Mouse (Mus musculus): ENCODE data around the gene Cmtm5. TPM values are rescaled to one million over a fixed set of nuclear protein-coding genes. Genes with fewer than 3 reads are reported as not detected.
A peak's percentile ranks its signal among the peaks of the same experiment; 100 is the strongest.
"Not testable (repeated sequence)": the region's sequence is repeated elsewhere in the genome, so short reads cannot be mapped to it uniquely, and the experiment has no call there.

Cmtm5 gene
- total and polyA plus RNA-seq, 2 experiments from 2014 or later, result 19.9 to 22.7 TPM

- H3K27ac ChIP-seq (ENCODE audit: low read depth, low read length), result no peak overlapping the region
- H3K9me3 ChIP-seq (ENCODE audit: low read length), result no peaks in the 10 kb centered on the region
- WGBS, result 78% methylated on average over 6 of the region's 6 CpGs
- H3K4me2 ChIP-seq (ENCODE audit: low read depth), result no peak overlapping the region
- DNase-seq (no peak), ATAC-seq (no peak)
- H3K27me3 ChIP-seq (ENCODE audit: insufficient read depth, low read length), result no peaks in the 10 kb centered on the region
- H3K4me1 ChIP-seq (ENCODE audit: insufficient read depth), result no peaks in the 10 kb centered on the region
- H3K36me3 ChIP-seq (ENCODE audit: insufficient read depth), result no peaks in the 10 kb centered on the region
- H3K9ac ChIP-seq, result no peak overlapping the region
- no peak for TF ChIP-seq CTCF (IDR thresholded peaks at IDR 0.05; ENCODE audit: low read depth)
- H3K4me3 ChIP-seq (ENCODE audit: low read depth, low read length), result no peak overlapping the region
Measured at GRCm38 (mm10) chr14:54965631-54966030, 29.6 kb downstream of the Cmtm5 start.

- Histone ChIP-seq H3K27ac (ENCODE audit: low read depth, low read length) (no peak within 1 kb of the TSS), H3K9me3 (ENCODE audit: low read length) (no peaks in the 10 kb centered on the region), H3K4me3 (ENCODE audit: low read depth, low read length) (no peak within 1 kb of the TSS), H3K9ac (no peak within 1 kb of the TSS), H3K4me2 (ENCODE audit: low read depth) (no peak within 1 kb of the TSS), H3K27me3 (ENCODE audit: insufficient read depth, low read length) (no peaks in the 10 kb centered on the region), H3K4me1 (ENCODE audit: insufficient read depth) (no peaks in the 10 kb centered on the region), H3K36me3 (ENCODE audit: insufficient read depth) (no peaks in the 10 kb centered on the region)
- 79% methylated on average over 7 of the region's 7 CpGs for WGBS
- DNase-seq (no peak), ATAC-seq (no peak)
- TF ChIP-seq CTCF (IDR thresholded peaks at IDR 0.05; ENCODE audit: low read depth), result no peak
Measured at GRCm38 (mm10) chr14:54966320-54966977, 30.4 kb downstream of the Cmtm5 start, which contains the start of gene Myh6. TSS of gene Myh6 (minus strand) at chr14:54966927.

- no peaks in the 10 kb centered on the region for H3K36me3 ChIP-seq (ENCODE audit: insufficient read depth)
- H3K27ac ChIP-seq (ENCODE audit: low read depth, low read length), result no peak overlapping the region
- no peaks in the 10 kb centered on the region for H3K27me3 ChIP-seq (ENCODE audit: insufficient read depth, low read length)
- no peaks in the 10 kb centered on the region for H3K4me1 ChIP-seq (ENCODE audit: insufficient read depth)
- no peak overlapping the region for H3K9ac ChIP-seq
- no peaks in the 10 kb centered on the region for H3K9me3 ChIP-seq (ENCODE audit: low read length)
- H3K4me3 ChIP-seq (ENCODE audit: low read depth, low read length), result no peak overlapping the region
- WGBS, result 96% methylated on average over 3 of the region's 3 CpGs
- DNase-seq (no peak), ATAC-seq (no peak)
- H3K4me2 ChIP-seq (ENCODE audit: low read depth), result no peak overlapping the region
- TF ChIP-seq CTCF (IDR thresholded peaks at IDR 0.05; ENCODE audit: low read depth), result no peak
Measured at GRCm38 (mm10) chr14:54967874-54968273, 31.8 kb downstream of the Cmtm5 start.

GRCm38 (mm10) chr14:54968344-54968743 lies 32.3 kb downstream of the Cmtm5 start:
- no peak overlapping the region for H3K27ac ChIP-seq (ENCODE audit: low read depth, low read length)
- no peak for TF ChIP-seq CTCF (IDR thresholded peaks at IDR 0.05; ENCODE audit: low read depth)
- no peaks in the 10 kb centered on the region for H3K36me3 ChIP-seq (ENCODE audit: insufficient read depth)
- H3K9me3 ChIP-seq (ENCODE audit: low read length), result no peaks in the 10 kb centered on the region
- ATAC-seq (no peak), DNase-seq (no peak)
- no peak overlapping the region for H3K4me2 ChIP-seq (ENCODE audit: low read depth)
- H3K27me3 ChIP-seq (ENCODE audit: insufficient read depth, low read length), result no peaks in the 10 kb centered on the region
- no peak overlapping the region for H3K4me3 ChIP-seq (ENCODE audit: low read depth, low read length)
- H3K4me1 ChIP-seq (ENCODE audit: insufficient read depth), result no peaks in the 10 kb centered on the region
- H3K9ac ChIP-seq, result no peak overlapping the region

- WGBS, result 94% methylated on average over 7 of the region's 11 CpGs
- H3K4me3 ChIP-seq (ENCODE audit: low read depth, low read length); H3K4me1 ChIP-seq (ENCODE audit: insufficient read depth); H3K4me2 ChIP-seq (ENCODE audit: low read depth); H3K9me3 ChIP-seq (ENCODE audit: low read length); DNase-seq; H3K9ac ChIP-seq; H3K27me3 ChIP-seq (ENCODE audit: insufficient read depth, low read length); H3K36me3 ChIP-seq (ENCODE audit: insufficient read depth); ATAC-seq: not testable (repeated sequence)
- H3K27ac ChIP-seq (ENCODE audit: low read depth, low read length), result peak overlapping the region; percentile 85; the same call in 1 of the 2 replicates
Measured at GRCm38 (mm10) chr14:54972786-54973185, 36.7 kb downstream of the Cmtm5 start.

GRCm38 (mm10) chr14:54974068-54974791 lies 38.2 kb downstream of the Cmtm5 start:
- Histone ChIP-seq H3K36me3 (ENCODE audit: insufficient read depth) (no peaks in the 10 kb centered on the region), H3K9me3 (ENCODE audit: low read length) (no peaks in the 10 kb centered on the region), H3K9ac (no peak overlapping the region), H3K4me3 (ENCODE audit: low read depth, low read length) (no peak overlapping the region), H3K4me2 (ENCODE audit: low read depth) (no peak overlapping the region), H3K27ac (ENCODE audit: low read depth, low read length) (peak overlapping the region; percentile 85), H3K27me3 (ENCODE audit: insufficient read depth, low read length) (no peaks in the 10 kb centered on the region), H3K4me1 (ENCODE audit: insufficient read depth) (no peaks in the 10 kb centered on the region; the same call in 1 of the 2 replicates)
- TF ChIP-seq CTCF (IDR thresholded peaks at IDR 0.05; ENCODE audit: low read depth), result no peak
- 68% methylated on average over 6 of the region's 6 CpGs for WGBS
- DNase-seq, result peak; percentile 82
- ATAC-seq, result peak; percentile 94

- Histone ChIP-seq H3K4me2 (ENCODE audit: low read depth) (no peak within 1 kb of the TSS), H3K9me3 (ENCODE audit: low read length) (no peaks in the 10 kb centered on the region), H3K27ac (ENCODE audit: low read depth, low read length) (no peak within 1 kb of the TSS), H3K27me3 (ENCODE audit: insufficient read depth, low read length) (no peaks in the 10 kb centered on the region), H3K4me3 (ENCODE audit: low read depth, low read length) (no peak within 1 kb of the TSS), H3K9ac (no peak within 1 kb of the TSS), H3K36me3 (ENCODE audit: insufficient read depth) (no peaks in the 10 kb centered on the region), H3K4me1 (ENCODE audit: insufficient read depth) (no peaks in the 10 kb centered on the region; the same call in 1 of the 2 replicates)
- ATAC-seq (no peak), DNase-seq (no peak)
- 61% methylated on average over 1 of the region's 1 CpGs for WGBS
- no peak for TF ChIP-seq CTCF (IDR thresholded peaks at IDR 0.05; ENCODE audit: low read depth)
Measured at GRCm38 (mm10) chr14:54976633-54977032, 40.6 kb downstream of the Cmtm5 start, which contains the start of gene Gm17428. TSS of gene Gm17428 (plus strand) at chr14:54976933.
